Mouse (Mus musculus) kidney, postnatal 10 days (tissue): ENCODE data around the gene Ehbp1.

Source experiments
- DNase-seq: peaks from one replicate; pipeline ENCODE4 v3.0.0; 2021; ENCODE audit warnings: mixed read lengths

Gene Ehbp1

DNA sequence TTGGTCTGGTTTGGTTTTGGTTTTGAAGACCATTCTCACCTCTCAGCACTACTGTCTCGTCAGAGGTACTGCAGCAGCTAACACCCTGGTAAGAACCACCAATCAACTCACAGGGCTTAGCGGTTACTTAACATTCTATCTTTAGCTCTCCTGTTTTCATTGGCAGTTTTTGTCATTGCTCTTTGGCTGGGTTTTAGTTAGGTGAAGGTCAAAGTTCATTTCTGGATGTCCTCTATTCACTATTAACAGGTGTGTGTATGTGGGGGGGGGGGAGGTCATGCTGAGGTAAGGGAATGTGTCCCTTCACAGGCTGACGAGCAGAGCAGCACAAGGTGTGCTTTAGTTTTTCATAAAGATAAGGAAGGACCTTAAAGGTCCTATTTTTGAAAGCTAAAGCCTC, 147.5 kb downstream of the Ehbp1 start:
- no peak for DNase-seq

DNA sequence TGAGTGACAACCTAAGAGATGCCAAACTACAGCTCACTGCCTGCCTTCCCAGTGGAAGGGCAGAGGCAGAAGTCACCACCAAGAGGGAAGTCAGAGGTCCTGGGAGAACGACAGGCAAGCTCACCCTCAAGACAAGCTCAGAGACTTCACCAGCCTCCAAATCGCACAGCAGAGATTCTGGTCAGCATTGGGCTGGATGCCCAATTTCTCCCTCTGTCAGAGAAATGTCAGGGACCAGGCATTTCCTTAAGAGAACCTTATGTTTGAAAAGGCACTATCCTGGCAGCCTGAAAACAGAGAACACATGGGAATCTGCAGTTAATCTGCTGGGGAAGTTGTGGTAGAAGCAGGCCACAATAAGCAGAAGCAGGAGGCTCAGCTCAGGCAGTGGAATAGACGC, 151.5 kb downstream of the Ehbp1 start:
- no peak for DNase-seq

DNA sequence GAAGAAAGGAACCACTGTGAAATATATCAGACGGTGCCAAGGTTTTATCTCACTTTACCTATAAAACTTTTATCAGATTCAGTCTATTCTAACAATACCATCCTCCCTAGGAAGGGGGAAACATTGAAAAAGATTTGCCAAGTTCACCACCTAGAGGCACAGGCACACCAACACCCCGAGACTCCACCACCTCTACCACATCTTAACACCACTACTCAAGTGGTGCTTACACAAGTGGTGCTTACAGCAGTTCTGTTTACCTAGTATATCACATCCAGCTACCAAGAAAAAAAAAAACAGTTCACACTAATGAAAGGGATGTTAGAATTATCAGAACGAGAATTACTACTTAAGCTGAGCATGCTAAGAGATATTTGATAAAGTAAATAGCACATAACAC, 152.1 kb downstream of the Ehbp1 start:
- no peak for DNase-seq

DNA sequence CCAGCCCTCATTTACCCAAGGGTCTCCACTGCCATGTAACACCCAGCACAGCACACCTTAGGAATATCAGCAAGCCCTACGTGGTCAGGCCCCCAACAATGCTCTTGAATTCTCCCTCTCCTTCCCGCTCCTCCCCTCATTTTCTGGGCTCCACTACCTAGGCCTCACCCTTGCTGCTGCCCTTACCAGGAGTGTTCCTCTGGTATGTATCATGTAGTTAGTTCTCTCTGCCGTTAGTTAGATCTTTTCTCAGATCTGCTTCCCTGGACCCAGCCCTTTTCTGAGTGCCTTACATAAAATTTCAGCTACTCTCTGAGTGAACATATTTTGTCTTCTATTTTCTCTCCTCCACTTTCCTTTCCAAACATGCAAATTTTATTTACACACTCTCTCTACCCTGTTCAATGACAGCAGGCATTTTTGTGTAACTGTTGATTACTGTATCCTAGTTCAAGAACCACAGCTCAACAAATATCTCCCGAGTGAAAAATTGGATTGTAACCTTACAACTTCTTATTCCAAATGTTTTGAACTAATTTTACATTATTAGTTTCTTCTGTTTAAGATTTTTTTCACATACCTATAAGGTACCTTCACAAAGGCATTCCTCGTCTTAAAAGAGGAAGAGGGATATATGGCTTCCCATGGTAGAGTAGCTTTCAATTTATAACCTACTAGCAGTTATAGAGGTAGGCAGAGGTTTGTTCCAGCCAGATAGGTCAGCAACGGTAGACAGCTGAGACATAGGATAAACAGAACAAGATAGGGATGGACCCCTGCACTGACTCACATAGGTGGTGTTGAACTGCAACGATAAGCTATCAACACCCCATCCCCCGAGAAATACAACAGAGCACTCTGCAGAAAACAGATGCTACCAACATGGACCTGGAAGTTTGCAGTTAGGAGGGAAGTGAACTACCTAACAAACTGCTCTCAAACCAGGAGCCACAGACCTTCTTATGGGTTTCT, 160.3 kb downstream of the Ehbp1 start:
- no peak for DNase-seq

DNA sequence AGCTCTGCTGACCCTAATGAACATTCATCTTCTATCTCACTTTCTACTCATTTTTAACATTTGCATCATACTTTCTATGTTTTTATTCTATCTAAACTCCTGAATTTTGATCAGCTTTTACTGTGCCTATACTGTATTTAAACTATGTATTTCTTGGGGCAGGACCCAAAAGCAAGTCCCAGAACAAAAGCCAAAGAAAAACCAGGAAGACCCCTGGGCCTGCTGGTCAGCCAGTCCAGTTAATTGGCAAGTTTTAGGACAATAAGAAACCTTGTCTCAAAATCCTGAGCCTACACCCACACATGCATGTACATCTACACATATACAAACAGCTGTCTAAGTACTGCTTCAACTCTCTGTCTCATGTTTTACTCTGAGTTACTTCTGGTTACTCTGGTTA, 161.9 kb downstream of the Ehbp1 start:
- DNase-seq, result no peak

DNA sequence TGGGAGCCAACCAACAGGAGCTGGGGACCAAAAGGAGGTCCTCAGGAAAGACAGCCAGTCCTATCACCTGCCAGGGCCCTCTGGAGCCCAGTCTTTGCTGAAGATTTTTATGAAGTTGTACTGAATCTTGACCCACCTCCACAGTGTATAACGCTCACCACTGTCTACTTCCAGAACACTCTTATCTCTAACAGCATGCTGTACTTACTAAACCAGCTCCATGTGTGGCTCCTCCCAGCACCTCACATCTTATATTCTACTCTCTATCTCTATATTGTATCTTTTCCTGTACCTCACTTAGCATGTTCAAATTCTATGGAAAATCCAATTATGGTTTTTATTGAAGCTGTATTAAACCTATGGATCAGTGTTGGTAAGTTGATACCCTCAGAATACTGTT, 163.5 kb downstream of the Ehbp1 start:
- DNase-seq, result no peak

DNA sequence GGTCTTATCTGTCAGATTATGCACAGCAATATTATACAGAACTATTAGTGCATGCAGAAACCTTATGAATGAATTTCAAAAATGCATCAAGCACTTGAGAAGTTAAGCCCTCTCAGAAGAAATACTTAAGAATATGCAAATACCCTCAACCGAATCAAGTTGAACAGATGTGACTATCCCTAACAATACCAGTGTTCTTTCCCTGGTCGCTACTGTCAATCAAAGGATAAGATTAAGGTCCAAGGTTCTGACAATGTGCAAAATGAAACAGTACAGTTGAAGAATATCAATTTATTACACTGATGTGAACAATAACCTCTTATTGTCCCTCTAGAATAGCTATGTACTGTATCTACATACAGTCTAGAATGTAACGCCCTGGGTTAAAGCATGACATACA, 167.8 kb downstream of the Ehbp1 start:
- DNase-seq, result no peak

DNA sequence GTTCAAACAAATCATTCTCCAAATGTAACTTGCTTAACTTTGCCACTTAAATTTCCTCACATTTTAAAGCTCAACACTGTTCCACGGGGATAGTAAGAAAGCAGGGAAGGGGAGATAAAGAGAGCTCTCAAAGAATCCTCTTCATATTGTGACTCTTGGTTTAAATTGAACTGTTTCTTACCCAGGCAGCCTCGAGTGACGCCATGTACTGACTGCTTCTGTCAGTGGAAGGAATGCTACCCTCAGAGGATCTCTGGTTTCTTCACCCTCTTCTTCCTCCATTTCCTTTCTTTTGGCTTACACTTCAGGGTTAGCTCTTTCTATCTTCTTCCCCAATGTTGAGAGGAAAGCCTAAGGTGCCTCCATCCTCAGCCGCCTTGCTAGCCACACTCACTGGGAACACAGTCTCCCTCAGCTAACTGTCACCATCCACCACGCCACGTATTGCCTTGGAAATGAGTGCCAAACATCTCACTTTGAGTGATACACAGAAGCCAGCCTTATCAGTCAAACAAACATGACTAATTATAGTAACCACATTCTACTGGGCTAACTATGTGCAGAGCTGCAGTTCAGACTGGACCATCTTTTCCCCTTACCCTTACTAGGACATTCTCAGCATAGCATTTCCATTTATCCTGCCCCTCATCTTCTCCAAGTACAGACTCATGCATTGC, 171.0 kb downstream of the Ehbp1 start:
- DNase-seq, result no peak

DNA sequence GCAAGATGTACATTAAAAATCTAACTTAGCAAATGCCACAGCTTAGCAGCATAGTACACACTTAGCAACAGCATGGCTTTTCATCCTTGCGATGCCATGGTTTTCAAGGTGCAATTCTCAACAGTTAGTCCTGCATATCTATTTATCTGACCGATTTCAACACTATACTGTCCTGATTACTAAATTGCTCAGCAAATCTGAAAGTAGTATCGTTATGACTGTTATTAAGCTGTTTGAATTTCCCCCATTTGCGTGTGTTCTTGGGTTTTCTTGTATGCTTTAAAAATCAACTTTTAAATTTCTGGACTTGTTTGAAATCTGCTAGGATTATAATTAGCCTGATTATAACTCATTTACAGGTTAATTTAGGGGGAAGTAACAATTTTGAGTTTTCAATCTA, 184.2 kb downstream of the Ehbp1 start:
- DNase-seq, result no peak

DNA sequence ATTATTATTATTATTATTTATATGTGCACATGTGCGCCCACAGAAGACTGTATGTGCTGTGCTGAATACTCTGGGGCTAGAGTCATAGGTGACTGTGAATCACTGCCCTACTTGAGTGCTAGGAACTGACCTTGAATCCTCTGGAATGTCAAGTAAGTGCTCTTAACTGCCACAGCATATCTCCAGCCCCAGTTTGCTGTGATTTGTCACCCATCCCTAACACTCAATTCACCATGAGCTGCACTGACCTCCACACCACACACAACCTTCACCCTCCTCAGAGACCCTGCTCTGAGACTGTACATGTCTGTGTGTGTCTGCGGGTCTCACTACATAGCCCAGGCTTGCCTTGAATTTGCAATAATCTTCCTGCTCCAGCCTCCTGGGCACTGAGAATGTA, 185.9 kb downstream of the Ehbp1 start:
- no peak for DNase-seq

DNA sequence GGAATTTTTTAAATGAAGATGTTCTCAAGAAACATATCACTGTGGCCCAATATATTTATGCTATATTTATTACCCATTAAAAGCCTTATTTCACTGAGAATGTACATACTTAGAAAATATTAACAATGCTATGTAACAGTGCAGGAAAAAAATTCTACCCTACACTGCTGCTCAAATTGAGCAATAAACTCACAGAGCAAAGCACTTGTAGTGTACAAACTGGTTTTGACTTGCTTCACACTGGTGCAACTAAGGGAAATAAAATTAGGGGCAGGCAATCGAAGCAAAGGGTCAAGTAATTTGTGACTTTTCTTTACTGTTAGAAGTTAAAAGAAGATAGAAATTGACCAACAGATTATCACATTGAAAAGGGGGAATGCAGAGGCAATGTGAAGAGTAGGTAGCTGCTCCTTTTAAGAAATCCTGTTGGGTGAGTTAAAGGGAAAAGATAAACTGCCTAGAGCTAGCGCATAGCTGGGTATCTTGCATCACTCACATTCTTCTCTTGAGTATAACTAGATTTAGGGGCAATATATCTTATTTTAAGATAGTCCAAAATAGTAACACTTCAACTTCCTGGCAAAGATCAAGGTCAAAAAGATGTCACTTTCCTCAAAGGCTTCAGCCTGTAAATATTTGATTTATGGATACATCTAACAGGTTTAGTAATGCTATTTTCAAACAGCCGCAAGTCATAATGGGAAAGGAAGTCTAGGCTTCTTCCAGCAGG, 186.6 kb downstream of the Ehbp1 start:
- DNase-seq, result no peak

DNA sequence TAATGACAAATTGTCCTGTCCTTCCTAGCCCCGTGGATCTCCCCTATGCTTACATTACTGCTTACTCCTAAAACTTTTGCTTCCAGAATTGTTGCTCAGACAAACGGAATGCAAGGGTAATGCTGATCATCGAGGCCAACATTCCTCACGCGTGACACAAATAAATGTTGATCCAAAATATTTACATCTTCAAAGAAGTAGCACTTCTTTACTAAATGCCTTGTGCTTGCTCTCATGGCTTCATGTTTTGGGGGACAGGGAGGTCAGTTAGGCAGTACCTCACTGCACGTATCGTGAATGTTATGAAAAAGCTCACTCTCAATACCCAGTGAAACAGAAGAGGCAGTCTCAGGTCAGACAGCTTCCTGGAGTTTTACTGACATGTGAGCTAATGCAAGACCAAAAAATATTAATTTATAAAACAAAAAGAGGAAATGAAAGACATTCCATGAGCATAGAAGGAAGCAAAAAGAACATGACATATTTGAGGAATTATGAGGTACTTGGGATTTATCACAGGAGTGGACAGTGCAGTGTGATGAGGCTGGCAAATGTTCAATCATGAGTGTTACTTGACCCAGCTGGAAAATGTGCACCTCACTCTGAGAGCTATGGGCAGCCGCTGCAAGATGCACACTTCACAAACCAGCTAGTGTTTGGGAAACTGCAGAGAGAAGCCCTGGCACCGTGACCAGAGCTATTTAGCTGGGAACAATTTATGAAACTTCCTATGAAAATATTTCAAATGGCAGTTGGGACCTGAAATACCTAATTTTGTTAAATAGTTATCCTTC, 187.4 kb downstream of the Ehbp1 start:
- peak; percentile 10 for DNase-seq

DNA sequence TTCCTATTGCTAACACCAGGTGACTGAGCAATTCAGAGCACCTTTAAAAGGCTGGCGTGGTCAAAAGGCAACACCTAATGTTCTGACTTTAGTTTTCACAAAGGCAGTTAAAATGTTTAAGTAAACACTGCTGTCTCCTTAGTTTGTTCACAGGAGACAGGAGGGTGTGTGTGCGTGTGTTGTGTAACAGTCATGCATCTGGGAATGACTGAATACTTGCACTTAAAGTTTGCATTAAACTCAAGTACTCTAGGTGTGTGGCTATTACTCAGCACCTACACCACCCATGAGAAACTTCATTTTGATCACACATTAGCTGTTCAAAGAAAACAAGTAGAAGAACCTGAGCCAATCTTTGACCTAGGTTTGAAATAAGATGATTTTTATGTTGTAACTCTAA, 201.4 kb downstream of the Ehbp1 start:
- DNase-seq, result no peak

DNA sequence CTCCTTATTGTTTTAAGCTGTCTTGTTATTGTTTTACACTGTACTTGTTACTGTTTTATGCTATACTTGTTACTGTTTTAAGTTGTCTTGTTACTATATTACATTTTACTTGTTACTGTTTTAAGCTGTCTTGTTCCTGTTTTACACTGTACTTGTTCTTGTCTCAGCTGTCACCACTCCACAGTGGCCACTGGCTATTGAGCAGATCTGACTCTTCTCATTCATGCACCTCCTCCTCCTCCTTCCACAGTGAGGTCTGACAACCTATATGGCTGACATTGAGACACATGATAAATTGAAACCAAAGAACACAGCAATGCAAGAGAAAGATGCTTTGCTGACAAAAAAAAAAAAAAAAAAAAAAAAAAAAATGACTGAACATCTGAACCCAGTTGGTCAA, 203.6 kb downstream of the Ehbp1 start:
- DNase-seq, result no peak

DNA sequence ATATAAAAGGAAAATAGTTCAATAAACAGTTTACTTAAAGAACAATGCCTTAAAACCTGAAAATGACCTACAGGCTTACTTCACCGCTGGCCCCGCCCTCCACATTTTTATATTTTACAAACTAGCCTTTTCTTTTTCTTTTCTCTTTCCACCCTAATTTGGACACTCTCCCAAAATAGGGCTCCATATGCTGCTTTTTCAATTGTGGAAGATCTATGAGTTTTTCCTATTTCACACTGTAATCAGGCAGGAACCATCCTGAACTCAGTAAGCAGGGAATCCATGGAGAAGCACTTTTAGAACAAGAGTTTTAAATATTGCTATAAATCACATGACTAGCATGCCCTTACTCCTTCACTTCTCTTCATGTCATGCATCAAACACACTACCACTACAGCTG, 216.9 kb downstream of the Ehbp1 start:
- DNase-seq, result no peak

DNA sequence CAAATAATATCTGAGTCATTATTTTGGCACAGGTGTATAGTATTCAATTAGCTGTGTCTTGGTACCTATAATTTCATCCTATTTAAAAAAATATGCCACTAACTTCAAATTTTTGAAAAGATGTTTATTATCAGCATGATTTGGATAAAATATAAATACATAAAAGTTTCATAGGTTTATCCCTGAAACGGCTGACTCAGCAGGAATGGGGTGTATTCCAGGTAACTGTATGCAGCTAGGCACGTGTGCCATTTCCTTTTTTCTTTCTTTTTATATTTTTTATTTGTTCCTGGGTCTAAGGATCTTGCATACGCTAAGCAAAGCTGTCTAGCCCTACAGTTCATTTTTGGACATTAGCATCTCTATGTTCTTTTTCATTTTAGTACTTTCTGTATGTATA, 223.2 kb downstream of the Ehbp1 start:
- no peak for DNase-seq

DNA sequence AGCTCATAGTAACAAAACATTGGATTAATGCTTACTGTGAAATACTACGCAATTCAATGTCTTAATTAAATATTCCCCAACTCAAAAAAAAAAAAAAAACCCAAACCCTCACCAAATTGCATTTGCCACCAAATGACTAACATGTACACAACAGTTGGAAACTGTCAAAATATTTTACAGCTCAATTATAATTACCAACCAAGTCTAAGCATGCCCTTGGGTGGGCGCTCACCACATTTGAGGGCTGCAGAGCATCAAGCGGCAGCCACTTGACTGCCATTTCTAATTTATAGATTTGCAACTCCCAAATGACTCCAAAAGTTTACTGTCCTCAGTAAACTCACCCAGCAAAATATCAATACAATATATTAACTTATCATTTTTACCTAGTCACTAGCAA, 229.9 kb downstream of the Ehbp1 start:
- DNase-seq, result no peak

DNA sequence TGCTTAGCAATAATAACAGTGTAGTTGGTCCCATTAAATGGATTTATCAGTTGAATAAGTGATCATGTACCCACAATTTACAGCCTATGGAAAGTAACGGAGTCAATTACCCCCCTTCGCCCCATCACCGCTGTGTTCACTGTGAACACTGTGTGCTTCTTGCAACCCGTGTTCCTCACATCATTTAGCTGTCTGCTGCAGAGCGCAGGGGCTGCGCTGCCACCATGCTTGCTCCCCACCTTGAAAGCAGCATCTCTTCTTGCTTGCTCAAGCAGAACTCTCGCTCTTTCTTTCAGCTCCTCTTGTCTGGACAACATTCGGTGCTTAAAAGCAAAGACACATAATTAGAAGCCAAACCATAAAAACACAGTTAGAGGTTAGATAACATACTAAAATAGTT, 252.7 kb downstream of the Ehbp1 start:
- no peak for DNase-seq

DNA sequence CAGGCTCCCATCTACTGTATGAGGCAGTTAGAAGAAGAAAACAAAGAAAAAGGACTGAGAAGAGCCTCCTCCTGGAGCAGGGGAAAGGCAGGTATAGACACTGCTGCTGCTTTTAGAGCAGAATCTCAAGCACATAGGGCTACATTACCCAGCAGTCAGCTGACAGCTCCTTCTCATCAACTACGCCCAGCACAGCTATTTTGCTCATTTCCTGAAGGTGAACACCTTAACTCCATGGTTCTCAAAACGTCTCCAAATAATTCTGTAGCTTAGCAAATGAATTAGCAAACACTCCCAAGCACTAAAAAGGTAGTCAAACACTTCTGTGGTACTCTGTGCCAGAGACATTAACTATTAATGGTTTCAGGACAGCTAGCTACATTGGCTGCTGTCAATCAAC, 278.7 kb downstream of the Ehbp1 start:
- DNase-seq, result no peak

DNA sequence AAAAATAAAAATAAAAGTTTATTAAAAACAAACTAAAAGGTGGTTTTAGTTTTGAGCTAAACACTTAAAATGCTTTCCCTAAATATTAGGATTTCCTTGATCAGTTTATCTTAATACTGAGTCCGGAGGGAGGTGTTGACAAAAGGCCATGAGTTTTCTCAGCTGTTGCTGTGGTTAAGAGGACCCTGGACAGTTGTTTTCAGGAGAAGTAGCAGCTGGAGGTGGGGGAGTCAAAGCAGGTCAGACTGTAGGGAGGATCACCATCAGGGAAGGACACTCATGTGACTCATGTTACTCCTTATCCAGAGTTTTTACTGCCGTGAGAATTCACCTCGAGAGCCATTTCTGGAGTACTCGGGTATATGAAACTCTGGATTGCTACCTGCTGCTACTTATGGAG, 280.4 kb downstream of the Ehbp1 start:
- no peak for DNase-seq

DNA sequence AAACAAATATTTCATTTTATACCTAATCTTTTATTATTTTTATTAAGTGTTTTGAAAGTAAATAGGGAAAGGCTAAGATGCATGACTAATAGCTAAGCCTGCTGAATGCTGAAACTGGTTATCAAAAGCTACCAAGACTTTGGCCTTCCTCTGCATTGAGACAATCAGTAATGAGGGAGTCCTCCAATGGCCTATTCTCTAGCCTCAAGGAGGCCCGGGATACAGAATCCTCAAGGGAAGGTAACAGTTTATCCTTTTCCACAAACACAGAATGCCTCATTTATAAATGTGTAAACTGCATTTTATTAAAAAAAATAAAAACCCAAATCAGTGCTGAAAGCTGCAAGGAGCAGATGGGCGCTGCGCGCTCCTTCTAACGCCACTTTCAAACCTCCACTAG, 284.6 kb downstream of the Ehbp1 start:
- DNase-seq, result no peak

DNA sequence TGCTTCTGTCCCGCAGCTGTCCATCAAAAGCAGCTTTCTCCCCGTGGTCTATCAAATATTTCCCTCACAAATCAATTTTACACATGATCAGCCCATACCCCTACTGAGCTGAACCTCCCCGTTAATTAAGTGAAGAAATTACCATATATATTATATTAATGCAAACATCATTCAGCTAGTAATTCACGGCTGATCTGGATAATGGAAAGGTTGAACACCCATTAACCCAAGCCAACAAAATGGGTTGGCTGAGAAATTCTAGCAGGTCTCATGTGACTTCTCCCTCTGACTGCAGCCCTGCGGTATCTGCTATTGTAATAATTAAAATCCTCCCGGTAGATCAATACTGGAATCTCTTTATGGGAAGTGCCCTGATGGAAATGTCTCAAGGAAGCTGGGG, 286.2 kb downstream of the Ehbp1 start:
- DNase-seq, result no peak
